ENCODE assay signal across 9 mouse cellular contexts in genomic region chr7:142522352-142522751, GRCm38 (mm10). TPM values are rescaled to one million over a fixed set of nuclear protein-coding genes. Genes with fewer than 3 reads are reported as not detected.
A peak's percentile ranks its signal among the peaks of the same experiment; 100 is the strongest.
DNase-seq lines count a peak whose midpoint lies in the region; ATAC-seq and TF ChIP-seq lines count a peak whose summit lies in the region.
"Had no signal": no experiment of that assay in that cellular context is flagged by ENCODE, and none has a peak within 500 bp of the region (broad histone marks: within the 10 kb centered on the region; RNA-seq: fewer than 3 reads in every experiment).

No protein-coding gene starts in this region.

- H3K9ac ChIP-seq in neural tube, embryonic 15.5 days (replicated peaks): no peak overlapping the region
- H3K9ac ChIP-seq in lung, embryonic 14.5 days: no peak overlapping the region

- H3K9me3 ChIP-seq in neural tube, embryonic 15.5 days (replicated peaks): no peaks in the 10 kb centered on the region
- no peaks in the 10 kb centered on the region for H3K9me3 ChIP-seq in lung, embryonic 14.5 days (ENCODE audit: low read depth, low read length)

- TF ChIP-seq CTCF in lung, embryonic 14.5 days (IDR thresholded peaks at IDR 0.05; ENCODE audit: low read depth): peak; percentile 79

- DNase-seq in adrenal gland, postnatal 10 days: peak; percentile 59
- DNase-seq in adrenal gland, adult 18-20 months (ENCODE audit: low spot score in 2 of 2): no peak
- DNase-seq in neural tube, embryonic 10.5 days (ENCODE audit: extremely low spot score, low spot score): peak; percentile 62
- DNase-seq in heart, postnatal 10 days: peak; percentile 51 to 73
- DNase-seq in lung, embryonic 14.5 days: peak; percentile 73
- no peak for DNase-seq in c-Kit-positive CD71-positive TER-119-positive erythroid progenitor cells, embryonic 14.5 days (ENCODE audit: low spot score)

- no peak overlapping the region for H3K4me3 ChIP-seq in neural tube, embryonic 15.5 days (replicated peaks)
- H3K4me3 ChIP-seq in lung, embryonic 14.5 days (ENCODE audit: low read depth, low read length): no peak overlapping the region
- H3K4me3 ChIP-seq: erythroblast, embryonic 14.5 days had no signal

- H3K36me3 ChIP-seq in neural tube, embryonic 15.5 days: no peaks in the 10 kb centered on the region
- no peaks in the 10 kb centered on the region for H3K36me3 ChIP-seq in lung, embryonic 14.5 days (ENCODE audit: insufficient read depth)

- no peak for ATAC-seq in neural tube, embryonic 15.5 days (ENCODE audit: low FRiP score)
- ATAC-seq in lung, embryonic 14.5 days (ENCODE audit: insufficient read depth): peak; percentile 36; the same call in 1 of the 2 replicates
- no peak for ATAC-seq in erythroid progenitor cell, adult 5-6 weeks (replicated peaks; ENCODE audit: low FRiP score, poor library complexity, severe bottlenecking)

- peaks cover 6% of the 10 kb centered on the region; the same call in 1 of the 2 replicates for H3K4me1 ChIP-seq in neural tube, embryonic 15.5 days
- H3K4me1 ChIP-seq in lung, embryonic 14.5 days (ENCODE audit: insufficient read depth): peaks cover 39% of the 10 kb centered on the region

- 32% methylated on average over 4 of the region's 4 CpGs for WGBS in neural tube, embryonic 15.5 days
- WGBS in lung, embryonic 14.5 days: 29% methylated on average over 4 of the region's 4 CpGs

- 0 out of 2 replicates have a peak, but pooled peaks cover 6% of the 10 kb centered on the region for H3K27me3 ChIP-seq in neural tube, embryonic 15.5 days (replicated peaks)
- no peaks in the 10 kb centered on the region for H3K27me3 ChIP-seq in lung, embryonic 14.5 days (ENCODE audit: insufficient read depth, low read length)

- no peak overlapping the region for H3K27ac ChIP-seq in neural tube, embryonic 15.5 days (replicated peaks)
- H3K27ac ChIP-seq in lung, embryonic 14.5 days (ENCODE audit: low read depth): peak overlapping the region; percentile 80; the same call in 1 of the 2 replicates

- intact Hi-C loops in heart, postnatal 10 days (cut with DNase I): loop anchor here (1.0 to 2.0 kb wide), 5 partner anchors 14 to 148 kb away; no protein-coding TSS in a partner anchor

- H3K4me2 ChIP-seq in neural tube, embryonic 15.5 days: no peak overlapping the region
- no peak overlapping the region for H3K4me2 ChIP-seq in lung, embryonic 14.5 days

RNA-seq across cellular contexts. Expression of gene Mrpl23, which starts 10.1 kb away (rescaled TPM):
- 10 to 100 TPM in 1 of 2 experiments, 1 to 10 TPM in 1; 5.1 to 15.8 TPM for total RNA-seq in adrenal gland, postnatal 10 days (2021)
- 1 to 10 TPM; 2.9 to 3.0 TPM for total RNA-seq in adrenal gland, adult 18-20 months (2021)
- 21.0 and 27.9 TPM in 2 replicates for polyA plus RNA-seq in neural tube, embryonic 15.5 days (2015; fragmentation: Nextera tagmentation; extraction: Ambion mirVana)
- total RNA-seq in heart, postnatal 10 days (2021): 10 to 100 TPM in 1 of 2 experiments, 1 to 10 TPM in 1; 4.1 to 19.3 TPM
- polyA plus RNA-seq in lung, embryonic 14.5 days (2014; fragmentation: Nextera tagmentation; extraction: Ambion mirVana): 20.3 and 31.0 TPM in 2 replicates
- 9.6 TPM in 1 of 2 replicates, not detected in the other for total RNA-seq in erythroid progenitor cell, adult 5-6 weeks (2015; ENCODE audit: low replicate concordance)
- total RNA-seq in erythroid progenitor cell, adult 5-6 weeks (2017; ENCODE audit: low replicate concordance): 0.13 TPM in 1 of 2 replicates, not detected in the other

RNA-seq across cellular contexts. Expression of gene Tnnt3, which starts 23.7 kb away (rescaled TPM):
- 1,000 to 10,000 TPM in 1 of 2 experiments, 100 to 1,000 TPM in 1; 272 to 1,179 TPM for total RNA-seq in adrenal gland, postnatal 10 days (2021)
- total RNA-seq in adrenal gland, adult 18-20 months (2021): 10 to 100 TPM in 1 of 2 experiments, under 1 TPM in 1; 0.83 to 16.2 TPM
- 14.9 and 26.9 TPM in 2 replicates for polyA plus RNA-seq in neural tube, embryonic 15.5 days (2015; fragmentation: Nextera tagmentation; extraction: Ambion mirVana)
- total RNA-seq in heart, postnatal 10 days (2021): 1 to 10 TPM in 1 of 2 experiments, under 1 TPM in 1; 0.67 to 1.8 TPM
- polyA plus RNA-seq in lung, embryonic 14.5 days (2014; fragmentation: Nextera tagmentation; extraction: Ambion mirVana): 1.5 and 2.5 TPM in 2 replicates
- total RNA-seq in erythroid progenitor cell, adult 5-6 weeks (2015; ENCODE audit: low replicate concordance): not detected in 2 replicates
- total RNA-seq in erythroid progenitor cell, adult 5-6 weeks (2017; ENCODE audit: low replicate concordance): not detected in 2 replicates
- polyA plus RNA-seq: erythroblast, embryonic 14.5 days had no signal

Comparison
In these comparisons a context has a peak if more than half of its experiments do, and no peak if none do; other contexts are left out.
1. DNase-seq: peak in adrenal gland, postnatal 10 days (single experiment), neural tube, embryonic 10.5 days (single experiment), heart, postnatal 10 days (2 of 2) and lung, embryonic 14.5 days (single experiment); none in adrenal gland, adult 18-20 months (0 of 2) and c-Kit-positive CD71-positive TER-119-positive erythroid progenitor cells, embryonic 14.5 days (single experiment).
2. RNA of gene Tnnt3, which starts 23.7 kb away (total RNA-seq): 272 to 1,179 TPM in adrenal gland, postnatal 10 days; 0.83 to 16.2 TPM in adrenal gland, adult 18-20 months, 0.67 to 1.8 TPM in heart, postnatal 10 days and not detected in erythroid progenitor cell, adult 5-6 weeks; every median in the first group is over 10 times any median in the second.